Mouse (Mus musculus): ENCODE measurements around the gene Gabarap.

DNA sequence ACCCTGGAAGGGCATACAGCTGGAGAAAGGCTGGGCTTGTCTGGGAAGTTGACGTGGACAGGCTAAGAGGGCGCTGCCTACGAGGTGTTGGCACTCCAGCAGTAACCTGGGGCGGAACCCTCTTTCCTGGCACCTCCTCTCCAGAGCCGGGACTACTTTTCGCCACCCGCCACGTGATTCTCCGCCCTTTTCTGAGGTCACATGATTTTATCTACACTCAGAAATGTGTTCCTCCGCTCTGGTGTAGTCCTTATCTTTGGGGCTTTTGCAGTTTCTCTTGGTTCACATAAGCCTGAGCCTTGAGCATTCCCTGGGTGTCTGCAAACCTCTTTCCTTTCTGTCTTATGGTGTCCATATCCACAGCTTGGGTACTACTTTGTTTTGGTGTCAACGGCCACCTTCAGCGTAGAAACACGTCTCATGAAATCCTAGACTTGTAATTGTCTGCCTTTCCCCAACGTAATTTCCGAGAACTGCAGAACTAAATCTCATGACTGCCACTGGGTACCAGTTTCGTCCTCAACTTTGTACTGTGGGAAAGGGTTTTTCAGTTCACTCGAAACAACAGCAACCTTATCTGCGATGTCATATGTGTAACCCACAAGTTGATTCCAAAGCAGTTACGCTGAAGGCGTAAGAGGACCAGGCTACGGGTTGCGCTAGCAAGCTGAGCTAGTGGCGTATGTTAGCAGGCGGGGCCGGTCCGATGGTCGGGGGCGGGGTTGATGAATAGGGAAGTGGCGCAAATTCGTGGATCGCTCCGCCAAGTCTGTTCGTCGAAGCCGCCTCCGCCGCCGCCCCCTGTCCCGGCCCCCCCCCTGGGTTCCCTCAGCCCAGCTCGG lies at the start of gene Gabarap:
- TF ChIP-seq POLR2A (IDR thresholded peaks at IDR 0.05; ENCODE audit: control insufficient read depth, low read depth, low read length) (peak; percentile 85), CTCF (IDR thresholded peaks at IDR 0.05; ENCODE audit: control insufficient read depth, insufficient read depth, insufficient replicate concordance, low read depth, low read length) (no peak)
